Mouse (Mus musculus): ENCODE measurements at regions not wholly inside any gene's neighbourhood (a gene's known extent, or its start where the extent isn't known, plus 50 kb on each side); places are given as distances from the start of the nearest gene placed in this dataset.

DNA sequence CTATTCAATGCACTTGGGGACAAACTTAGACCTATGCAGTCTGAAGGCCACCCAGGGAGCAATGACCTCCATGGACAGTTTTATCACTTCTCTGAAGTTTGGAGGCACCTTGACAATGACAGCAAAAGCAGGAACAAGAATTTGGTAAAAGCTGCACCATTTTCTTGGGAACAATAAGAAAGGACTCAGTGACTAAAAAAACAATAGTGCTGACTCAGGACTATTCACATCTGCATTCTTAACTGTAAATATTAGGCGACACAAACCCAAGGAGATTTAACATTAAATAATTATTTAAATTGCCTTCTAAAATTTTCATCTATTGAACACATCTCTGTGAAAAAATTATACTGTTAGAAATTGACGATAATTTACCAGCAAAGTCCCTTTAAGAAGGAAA is 356.2 kb downstream of the Nup35 start:
- no peak for DNase-seq (ENCODE audit: low spot score)

DNA sequence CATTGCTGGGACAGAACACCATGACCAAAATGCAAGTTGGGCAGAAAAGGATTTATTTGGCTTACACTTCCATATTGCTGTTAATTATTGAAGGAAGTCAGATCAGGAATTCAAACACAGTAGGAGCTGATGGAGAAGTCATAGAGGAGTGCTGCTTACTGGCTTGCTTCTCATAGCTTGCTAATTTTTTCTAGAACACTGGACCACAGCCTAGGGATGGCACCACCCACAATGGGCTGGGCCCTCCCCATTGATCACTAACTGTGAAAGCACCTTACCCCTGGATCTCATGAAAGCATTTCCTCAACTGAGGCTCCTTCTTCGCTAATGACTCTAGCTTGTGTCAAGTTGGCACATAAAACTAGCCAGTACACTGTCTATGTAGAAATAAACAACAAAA is 381.3 kb downstream of the Nup35 start:
- no peak for DNase-seq (ENCODE audit: low spot score)

DNA sequence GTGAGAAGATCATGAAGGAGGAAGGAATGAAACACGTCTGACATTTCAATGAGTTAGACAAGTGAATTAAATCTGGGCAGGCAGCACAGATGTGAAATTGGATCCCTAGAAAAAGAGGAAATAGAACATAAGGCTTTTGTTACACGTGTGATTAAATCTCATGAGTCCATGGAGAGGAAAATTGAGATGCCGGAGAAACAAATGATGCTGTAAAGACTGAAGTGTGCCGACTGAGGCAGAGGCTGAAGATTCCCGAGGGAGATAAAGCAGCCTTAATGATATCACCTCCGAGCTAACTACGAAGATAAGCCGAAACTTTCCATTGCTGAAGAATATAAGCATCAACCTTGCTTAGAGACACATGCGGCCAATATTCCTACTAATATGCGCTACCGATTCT is 390.0 kb downstream of the Nup35 start:
- DNase-seq (ENCODE audit: low spot score): no peak

DNA sequence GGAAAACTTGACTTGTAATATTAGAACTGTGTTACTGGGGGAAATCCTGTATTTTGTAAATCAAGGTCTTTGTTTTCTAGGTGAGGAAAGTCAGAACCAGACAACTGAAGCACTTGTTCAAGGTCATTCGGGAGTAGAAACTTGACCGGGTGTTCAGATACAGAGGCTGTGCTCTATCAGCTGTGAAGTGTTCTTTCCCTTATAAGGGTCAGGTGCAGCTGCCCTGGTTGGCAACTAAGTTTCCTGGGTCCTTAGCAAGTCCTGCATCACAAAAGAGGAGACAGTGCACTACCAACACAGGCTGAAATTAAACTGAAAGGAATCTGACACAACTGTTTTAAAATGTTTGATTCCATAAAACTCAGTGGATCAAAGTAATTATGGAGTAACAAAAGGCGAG is 406.6 kb downstream of the Nup35 start:
- no peak for DNase-seq (ENCODE audit: low spot score)
